Comparison of ENCODE assay signal across 15 mouse cellular contexts in genomic region chr9:102857856-102858255, GRCm38 (mm10). TPM values are rescaled to one million over a fixed set of nuclear protein-coding genes. Genes with fewer than 3 reads are reported as not detected.
A peak's percentile ranks its signal among the peaks of the same experiment; 100 is the strongest.
DNase-seq lines count a peak whose midpoint lies in the region; ATAC-seq and TF ChIP-seq lines count a peak whose summit lies in the region.
"Had no signal": no experiment of that assay in that cellular context is flagged by ENCODE, and none has a peak within 500 bp of the region (broad histone marks: within the 10 kb centered on the region; RNA-seq: fewer than 3 reads in every experiment).

No protein-coding gene starts in this region.

- H3K9me3 ChIP-seq in embryonic facial prominence, embryonic 13.5 days: peaks cover 4% of the 10 kb centered on the region
- H3K9me3 ChIP-seq in intestine, embryonic 14.5 days (ENCODE audit: control insufficient read depth, low read length): 0 out of 2 replicates have a peak, but pooled peaks cover 7% of the 10 kb centered on the region
- H3K9me3 ChIP-seq in limb, embryonic 14.5 days (ENCODE audit: control insufficient read depth, low read length): peaks cover 3% of the 10 kb centered on the region; the same call in 1 of the 2 replicates
- H3K9me3 ChIP-seq: neural tube, embryonic 13.5 days had no signal

- no peak for ATAC-seq in embryonic facial prominence, embryonic 13.5 days (ENCODE audit: insufficient number of reproducible peaks, insufficient read depth, low FRiP score, low TSS enrichment, low read depth)
- no peak for ATAC-seq in intestine, embryonic 14.5 days (replicated peaks; ENCODE audit: low FRiP score, low TSS enrichment, low read depth)
- ATAC-seq in limb, embryonic 14.5 days (ENCODE audit: low FRiP score, low read depth): no peak
- ATAC-seq: CD4-positive, CD25-positive, alpha-beta regulatory T cell, adult 4 months had no signal

- H3K9ac ChIP-seq in embryonic facial prominence, embryonic 13.5 days: no peak overlapping the region
- H3K9ac ChIP-seq in intestine, embryonic 14.5 days (ENCODE audit: low read length): no peak overlapping the region
- no peak overlapping the region for H3K9ac ChIP-seq in limb, embryonic 14.5 days (ENCODE audit: low read depth, low read length, severe bottlenecking)
- H3K9ac ChIP-seq: neural tube, embryonic 13.5 days had no signal

- peaks cover 22% of the 10 kb centered on the region for H3K36me3 ChIP-seq in embryonic facial prominence, embryonic 13.5 days
- H3K36me3 ChIP-seq in intestine, embryonic 14.5 days (ENCODE audit: control insufficient read depth, insufficient read depth, low read length): peaks cover 9% of the 10 kb centered on the region; the same call in 1 of the 2 replicates
- peaks cover 16% of the 10 kb centered on the region for H3K36me3 ChIP-seq in limb, embryonic 14.5 days (ENCODE audit: control insufficient read depth, insufficient read depth, low read length)

- WGBS in embryonic facial prominence, embryonic 13.5 days: 68% methylated on average over 2 of the region's 2 CpGs
- WGBS in intestine, embryonic 14.5 days: 74% methylated on average over 2 of the region's 2 CpGs
- WGBS in limb, embryonic 14.5 days: 67% methylated on average over 2 of the region's 2 CpGs

- DNase-seq in kidney, postnatal 14 days: peak; percentile 34
- no peak for DNase-seq in kidney, postnatal 4 days
- no peak for DNase-seq in intestine, embryonic 14.5 days (ENCODE audit: low spot score)
- DNase-seq in limb, embryonic 14.5 days (ENCODE audit: low spot score): no peak
- no peak for DNase-seq in adrenal gland, postnatal 25 days
- DNase-seq in left cerebral cortex, adult 8-10 months (ENCODE audit: low spot score in 2 of 2): no peak
- DNase-seq: cerebellum, postnatal 10 days; gastrocnemius, postnatal 14 days; retina, postnatal 1 day; spleen, adult 18-20 months; thymus, postnatal 14 days had no signal

- H3K27me3 ChIP-seq in embryonic facial prominence, embryonic 13.5 days: no peaks in the 10 kb centered on the region
- no peaks in the 10 kb centered on the region for H3K27me3 ChIP-seq in intestine, embryonic 14.5 days (replicated peaks; ENCODE audit: control insufficient read depth, insufficient read depth, low read length)
- no peaks in the 10 kb centered on the region for H3K27me3 ChIP-seq in limb, embryonic 14.5 days (ENCODE audit: control insufficient read depth, insufficient read depth, low read length)
- H3K27me3 ChIP-seq: neural tube, embryonic 13.5 days had no signal

- H3K27ac ChIP-seq in embryonic facial prominence, embryonic 13.5 days: peak overlapping the region; percentile 70
- H3K27ac ChIP-seq in intestine, embryonic 14.5 days (ENCODE audit: low read depth): peak overlapping the region; percentile 33; the same call in 1 of the 2 replicates
- peak overlapping the region; percentile 41; the same call in 1 of the 2 replicates for H3K27ac ChIP-seq in limb, embryonic 14.5 days (replicated peaks; ENCODE audit: low read depth, low read length)
- H3K27ac ChIP-seq: forebrain, embryonic 10.5 days had no signal

- H3K4me1 ChIP-seq in embryonic facial prominence, embryonic 13.5 days: peaks cover 37% of the 10 kb centered on the region
- peaks cover 11% of the 10 kb centered on the region for H3K4me1 ChIP-seq in intestine, embryonic 14.5 days (replicated peaks; ENCODE audit: control insufficient read depth, insufficient read depth, low read length)
- peaks cover 17% of the 10 kb centered on the region for H3K4me1 ChIP-seq in limb, embryonic 14.5 days (ENCODE audit: control insufficient read depth, insufficient read depth, low read length)

- no peak for TF ChIP-seq POLR2A in limb, embryonic 14.5 days (IDR thresholded peaks at IDR 0.05; ENCODE audit: borderline replicate concordance, extremely low read depth, insufficient read depth, insufficient read length)

- H3K4me3 ChIP-seq in embryonic facial prominence, embryonic 13.5 days: no peak overlapping the region
- no peak overlapping the region for H3K4me3 ChIP-seq in intestine, embryonic 14.5 days (ENCODE audit: low read depth, low read length)
- H3K4me3 ChIP-seq in limb, embryonic 14.5 days (replicated peaks; ENCODE audit: low read length): no peak overlapping the region
- H3K4me3 ChIP-seq: forebrain, embryonic 10.5 days; neural tube, embryonic 13.5 days had no signal

- no peak overlapping the region for H3K4me2 ChIP-seq in embryonic facial prominence, embryonic 13.5 days
- H3K4me2 ChIP-seq in intestine, embryonic 14.5 days (ENCODE audit: low read length): no peak overlapping the region
- H3K4me2 ChIP-seq in limb, embryonic 14.5 days (replicated peaks; ENCODE audit: low read depth, low read length, severe bottlenecking): no peak overlapping the region
- H3K4me2 ChIP-seq: neural tube, embryonic 13.5 days had no signal

RNA-seq across cellular contexts. Expression of gene Ryk, which starts 23.1 kb away (rescaled TPM):
- polyA plus RNA-seq in embryonic facial prominence, embryonic 13.5 days (2015; fragmentation: Nextera tagmentation; extraction: Ambion mirVana): 25.4 and 26.5 TPM in 2 replicates
- 24.4 and 24.9 TPM in 2 replicates for polyA plus RNA-seq in intestine, embryonic 14.5 days (2014; fragmentation: Nextera tagmentation; extraction: Ambion mirVana)
- 79.8 and 83.7 TPM in 2 replicates for polyA plus RNA-seq in limb, embryonic 14.5 days (2012; rRNA removed)
- 37.5 and 58.6 TPM in 2 replicates for polyA plus RNA-seq in limb, embryonic 14.5 days (2014; fragmentation: Nextera tagmentation; extraction: Ambion mirVana)
- total RNA-seq in adrenal gland, postnatal 25 days (2021): 55.2 and 57.1 TPM in 2 replicates
- 10 to 100 TPM; 32.7 to 36.9 (median 34.2) TPM for total RNA-seq in left cerebral cortex, adult 8-10 months (2022)
